Mouse (Mus musculus): ENCODE data around the gene Mecom. TPM values are rescaled to one million over a fixed set of nuclear protein-coding genes. Genes with fewer than 3 reads are reported as not detected.

Gene Mecom
- total and polyA plus RNA-seq, 2 experiments from 2014 or later = 2.6 to 5.1 TPM

GRCm38 (mm10) chr3:30508930-30509910 lies 38.6 kb downstream of the Mecom start:
- Histone ChIP-seq H3K4me2 (ENCODE audit: low read depth, low read length, poor library complexity, severe bottlenecking) (peak overlapping the region; percentile 82), H3K4me3 (ENCODE audit: low read depth, low read length) (peak overlapping the region; percentile 44), H3K4me1 (ENCODE audit: insufficient read depth, low read length) (0 out of 2 replicates have a peak, but pooled peaks cover 8% of the 10 kb centered on the region), H3K9ac (replicated peaks; ENCODE audit: low read length, poor library complexity, severe bottlenecking) (peak overlapping the region; percentile 29; the same call in 1 of the 2 replicates), H3K9me3 (ENCODE audit: low read length) (no peaks in the 10 kb centered on the region), H3K27me3 (ENCODE audit: insufficient read depth, low read length) (peaks cover 58% of the 10 kb centered on the region), H3K27ac (ENCODE audit: low read depth, low read length) (peak overlapping the region; percentile 55; the same call in 1 of the 2 replicates), H3K36me3 (ENCODE audit: insufficient read depth, low read length) (no peaks in the 10 kb centered on the region)
- DNase-seq (ENCODE audit: low spot score) (peak; percentile 15), ATAC-seq (ENCODE audit: low FRiP score) (peak; percentile 14; the same call in 1 of the 2 replicates)
- WGBS = under 1% methylated on average over 43 of the region's 55 CpGs
- peak; percentile 28 for TF ChIP-seq CTCF (IDR thresholded peaks at IDR 0.05)

GRCm38 (mm10) chr3:30508296-30508929 lies 39.4 kb downstream of the Mecom start:
- H3K4me3 ChIP-seq (ENCODE audit: low read depth, low read length) = peak overlapping the region; percentile 44
- TF ChIP-seq CTCF (IDR thresholded peaks at IDR 0.05) = peak; percentile 52
- H3K4me2 ChIP-seq (ENCODE audit: low read depth, low read length, poor library complexity, severe bottlenecking) = peak overlapping the region; percentile 82
- no peak overlapping the region; the same call in 1 of the 2 replicates for H3K9ac ChIP-seq (replicated peaks; ENCODE audit: low read length, poor library complexity, severe bottlenecking)
- peak overlapping the region; percentile 32; the same call in 1 of the 2 replicates for H3K27ac ChIP-seq (ENCODE audit: low read depth, low read length)
- ATAC-seq (ENCODE audit: low FRiP score) = peak; percentile 77
- under 1% methylated on average over 37 of the region's 73 CpGs for WGBS
- no peaks in the 10 kb centered on the region for H3K9me3 ChIP-seq (ENCODE audit: low read length)
- peaks cover 59% of the 10 kb centered on the region for H3K27me3 ChIP-seq (ENCODE audit: insufficient read depth, low read length)
- H3K4me1 ChIP-seq (ENCODE audit: insufficient read depth, low read length) = 0 out of 2 replicates have a peak, but pooled peaks cover 8% of the 10 kb centered on the region
- peak; percentile 61 for DNase-seq (ENCODE audit: low spot score)
- H3K36me3 ChIP-seq (ENCODE audit: insufficient read depth, low read length) = no peaks in the 10 kb centered on the region

GRCm38 (mm10) chr3:30507576-30508295 lies 40.1 kb downstream of the Mecom start:
- H3K27me3 ChIP-seq (ENCODE audit: insufficient read depth, low read length) = peaks cover 56% of the 10 kb centered on the region
- H3K4me3 ChIP-seq (ENCODE audit: low read depth, low read length) = peak overlapping the region; percentile 44
- under 1% methylated on average over 41 of the region's 41 CpGs for WGBS
- peak; percentile 26 for DNase-seq (ENCODE audit: low spot score)
- peak overlapping the region; percentile 32; the same call in 1 of the 2 replicates for H3K27ac ChIP-seq (ENCODE audit: low read depth, low read length)
- no peak for ATAC-seq (ENCODE audit: low FRiP score)
- no peaks in the 10 kb centered on the region for H3K36me3 ChIP-seq (ENCODE audit: insufficient read depth, low read length)
- H3K9ac ChIP-seq (replicated peaks; ENCODE audit: low read length, poor library complexity, severe bottlenecking) = no peak overlapping the region; the same call in 1 of the 2 replicates
- peak overlapping the region; percentile 82 for H3K4me2 ChIP-seq (ENCODE audit: low read depth, low read length, poor library complexity, severe bottlenecking)
- no peaks in the 10 kb centered on the region for H3K9me3 ChIP-seq (ENCODE audit: low read length)
- 0 out of 2 replicates have a peak, but pooled peaks cover 8% of the 10 kb centered on the region for H3K4me1 ChIP-seq (ENCODE audit: insufficient read depth, low read length)
- TF ChIP-seq CTCF (IDR thresholded peaks at IDR 0.05) = no peak

- no peaks in the 10 kb centered on the region for H3K36me3 ChIP-seq (ENCODE audit: insufficient read depth, low read length)
- no peak overlapping the region for H3K27ac ChIP-seq (ENCODE audit: low read depth, low read length)
- H3K4me3 ChIP-seq (ENCODE audit: low read depth, low read length) = peak overlapping the region; percentile 44; the same call in 1 of the 2 replicates
- no peak for TF ChIP-seq CTCF (IDR thresholded peaks at IDR 0.05)
- H3K27me3 ChIP-seq (ENCODE audit: insufficient read depth, low read length) = peaks cover 51% of the 10 kb centered on the region
- WGBS = under 1% methylated on average over 22 of the region's 22 CpGs
- peak overlapping the region; percentile 82 for H3K4me2 ChIP-seq (ENCODE audit: low read depth, low read length, poor library complexity, severe bottlenecking)
- DNase-seq (ENCODE audit: low spot score) = peak; percentile 13
- no peak overlapping the region for H3K9ac ChIP-seq (replicated peaks; ENCODE audit: low read length, poor library complexity, severe bottlenecking)
- no peak for ATAC-seq (ENCODE audit: low FRiP score)
- 0 out of 2 replicates have a peak, but pooled peaks cover 8% of the 10 kb centered on the region for H3K4me1 ChIP-seq (ENCODE audit: insufficient read depth, low read length)
- no peaks in the 10 kb centered on the region for H3K9me3 ChIP-seq (ENCODE audit: low read length)
These were observed 40.7 kb downstream of the Mecom start for GRCm38 (mm10) chr3:30507028-30507575.

All from midbrain, postnatal 0 days (tissue).